In genomic region chr1:172160508-172160907, GRCm38 (mm10) we compare ENCODE assay signal across 24 mouse cellular contexts. TPM values are rescaled to one million over a fixed set of nuclear protein-coding genes. Genes with fewer than 3 reads are reported as not detected.
DNase-seq lines count a peak whose midpoint lies in the region; ATAC-seq and TF ChIP-seq lines count a peak whose summit lies in the region.
"Had no signal": no experiment of that assay in that cellular context is flagged by ENCODE, and none has a peak within 500 bp of the region (broad histone marks: within the 10 kb centered on the region; RNA-seq: fewer than 3 reads in every experiment).

No protein-coding gene starts in this region.

- peaks cover 2 to 17% of the 10 kb centered on the region in 2 experiments; a peak in 3 of 4 replicates for H3K4me1 ChIP-seq in heart, embryonic 14.5 days (ENCODE audit: control insufficient read depth in 2 of 2, insufficient read depth in 2 of 2, low read length in 2 of 2)
- H3K4me1 ChIP-seq: embryonic facial prominence, embryonic 15.5 days had no signal

- no peaks in the 10 kb centered on the region for H3K9me3 ChIP-seq in heart, embryonic 14.5 days (ENCODE audit: control insufficient read depth, low read length)
- H3K9me3 ChIP-seq: embryonic facial prominence, embryonic 15.5 days; hindbrain, embryonic 15.5 days; limb, embryonic 12.5 days; midbrain, embryonic 10.5 days had no signal

- H3K4me2 ChIP-seq in heart, embryonic 14.5 days (ENCODE audit: low read length) = peak overlapping the region; percentile 47
- H3K4me2 ChIP-seq: embryonic facial prominence, embryonic 15.5 days; hindbrain, embryonic 15.5 days; limb, embryonic 12.5 days had no signal

- no peak for TF ChIP-seq CTCF in layer of hippocampus, adult 2 months (conservative IDR thresholded peaks at IDR 0.05)

- peaks cover 30% of the 10 kb centered on the region for H3K36me3 ChIP-seq in heart, embryonic 14.5 days (ENCODE audit: control insufficient read depth, insufficient read depth, low read length)

- peak overlapping the region; percentile 73 to 86 for H3K27ac ChIP-seq in heart, embryonic 14.5 days (replicated peaks in 1 of 2; ENCODE audit: control insufficient read depth in 1 of 2, insufficient read depth in 1 of 2, low read depth in 2 of 2, low read length in 2 of 2)
- H3K27ac ChIP-seq in layer of hippocampus, adult 2 months = peak overlapping the region; percentile 5
- H3K27ac ChIP-seq: embryonic facial prominence, embryonic 15.5 days; hindbrain, embryonic 15.5 days; limb, embryonic 12.5 days; macrophage; midbrain, embryonic 10.5 days had no signal

- ATAC-seq in frontal cortex, adult (ENCODE audit: low TSS enrichment) = peak; percentile 18; the same call in 1 of the 2 replicates
- ATAC-seq in heart, embryonic 14.5 days (ENCODE audit: insufficient number of reproducible peaks, insufficient read depth, low FRiP score, low read depth) = no peak
- ATAC-seq: forebrain, embryonic 16.5 days had no signal

- H3K27me3 ChIP-seq in heart, embryonic 14.5 days (ENCODE audit: control insufficient read depth, insufficient read depth, low read length) = no peaks in the 10 kb centered on the region
- H3K27me3 ChIP-seq: embryonic facial prominence, embryonic 15.5 days; hindbrain, embryonic 15.5 days; limb, embryonic 12.5 days had no signal

- no peak overlapping the region for H3K4me3 ChIP-seq in heart, embryonic 14.5 days (ENCODE audit: control insufficient read depth in 1 of 2, insufficient read depth in 1 of 2, low read depth in 1 of 2, low read length in 2 of 2)
- H3K4me3 ChIP-seq in layer of hippocampus, adult 2 months = no peak overlapping the region
- H3K4me3 ChIP-seq: embryonic facial prominence, embryonic 15.5 days; hindbrain, embryonic 15.5 days; limb, embryonic 12.5 days; midbrain, embryonic 10.5 days had no signal

- DNase-seq in frontal cortex, postnatal 14 days (ENCODE audit: low spot score in 2 of 2) = no peak
- DNase-seq in heart, postnatal 36 days = no peak
- no peak for DNase-seq in layer of hippocampus, adult 2 months (ENCODE audit: low spot score in 2 of 2)
- no peak for DNase-seq in layer of hippocampus, postnatal 25 days (ENCODE audit: extremely low spot score in 1 of 2, low spot score in 1 of 2)
- peak; percentile 44 for DNase-seq in skeletal muscle tissue, adult 2 months (ENCODE audit: low read depth, low spot score)
- no peak for DNase-seq in right cerebral cortex, postnatal 14 days
- DNase-seq: adrenal gland, adult 2 months; cerebellum, adult 2 months; cerebellum, postnatal 36 days; kidney, postnatal 25 days; layer of hippocampus, adult 9-11 months; lung, adult 18-20 months; retina, postnatal 1 day; right cerebral cortex, postnatal 4 days; thymus, postnatal 36 days had no signal

- intact Hi-C loops in heart, postnatal 36 days (cut with DNase I) = loop anchor here (5.0 kb wide), 1 partner anchor 37 kb away; no protein-coding TSS in a partner anchor

- H3K9ac ChIP-seq in heart, embryonic 14.5 days (ENCODE audit: low read length) = peak overlapping the region; percentile 59
- H3K9ac ChIP-seq: embryonic facial prominence, embryonic 15.5 days; hindbrain, embryonic 15.5 days; limb, embryonic 12.5 days had no signal

RNA-seq across cellular contexts. Expression of gene Dcaf8, which starts 12.6 kb away (rescaled TPM):
- 101 and 104 TPM in 2 replicates for polyA plus RNA-seq in heart, embryonic 14.5 days (2014; fragmentation: Nextera tagmentation; extraction: Ambion mirVana)
- 100 to 1,000 TPM; 124 to 129 TPM for total RNA-seq in heart, postnatal 36 days (2021)
- 100 to 1,000 TPM; 114 to 116 TPM for total RNA-seq in layer of hippocampus, adult 2 months (2021)
- total RNA-seq in layer of hippocampus, postnatal 25 days (2021) = 100 to 1,000 TPM; 107 to 115 TPM

RNA-seq across cellular contexts. Expression of gene Pex19, which starts 34.0 kb away (rescaled TPM):
- polyA plus RNA-seq in heart, embryonic 14.5 days (2014; fragmentation: Nextera tagmentation; extraction: Ambion mirVana) = 119 and 136 TPM in 2 replicates
- 100 to 1,000 TPM; 125 to 136 TPM for total RNA-seq in heart, postnatal 36 days (2021)
- 10 to 100 TPM; 84.9 to 88.3 TPM for total RNA-seq in layer of hippocampus, adult 2 months (2021)
- total RNA-seq in layer of hippocampus, postnatal 25 days (2021) = 100 to 1,000 TPM in 1 of 2 experiments, 10 to 100 TPM in 1; 99.8 to 101 TPM

RNA-seq across cellular contexts. Expression of gene Pea15a, which starts 46.1 kb away (rescaled TPM):
- 160 and 166 TPM in 2 replicates for polyA plus RNA-seq in heart, embryonic 14.5 days (2014; fragmentation: Nextera tagmentation; extraction: Ambion mirVana)
- total RNA-seq in heart, postnatal 36 days (2021) = 10 to 100 TPM; 59.1 to 65.0 TPM
- 100 to 1,000 TPM; 421 to 428 TPM for total RNA-seq in layer of hippocampus, adult 2 months (2021)
- 100 to 1,000 TPM; 395 to 445 TPM for total RNA-seq in layer of hippocampus, postnatal 25 days (2021)

RNA-seq across cellular contexts. Expression of gene Casq1, which starts 59.2 kb away (rescaled TPM):
- polyA plus RNA-seq in heart, embryonic 14.5 days (2014; fragmentation: Nextera tagmentation; extraction: Ambion mirVana) = 138 and 148 TPM in 2 replicates
- total RNA-seq in heart, postnatal 36 days (2021) = 1 to 10 TPM; 8.0 to 8.6 TPM
- under 1 TPM; 0.37 to 0.51 TPM for total RNA-seq in layer of hippocampus, adult 2 months (2021)
- total RNA-seq in layer of hippocampus, postnatal 25 days (2021) = under 1 TPM; 0.49 to 0.52 TPM
- total RNA-seq: granulocyte monocyte progenitor cell, adult 5-6 weeks had no signal
- polyA plus RNA-seq: macrophage had no signal

Comparison
In these comparisons a context has a peak if more than half of its experiments do, and no peak if none do; other contexts are left out.
1. RNA of gene Pea15a, which starts 46.1 kb away (total RNA-seq): 395 to 445 TPM in layer of hippocampus, postnatal 25 days and 421 to 428 TPM in layer of hippocampus, adult 2 months; 59.1 to 65.0 TPM in heart, postnatal 36 days; every median in the first group is over 4 times any median in the second.